Mouse (Mus musculus) kidney, adult 11 months (tissue): ENCODE measurements around the gene Ints2.

Experiments used
- DNase-seq: peaks from one replicate; pipeline ENCODE4 v3.0.0; 2022

The Ints2 gene

GRCm38 (mm10) chr11:86170743-86171142, 86.6 kb downstream of the Ints2 start:
- no peak for DNase-seq
